Mouse (Mus musculus) CH12.LX (cell line): Measurements from ENCODE around the gene Eif4a3. TPM values are rescaled to one million over a fixed set of nuclear protein-coding genes. Genes with fewer than 3 reads are reported as not detected.

Experiments used
- DNase-seq: peaks from one replicate; pipeline ENCODE4 v3.0.0-alpha.2; 2013; ENCODE audit errors: extremely low read depth
- H3K27ac ChIP-seq: 2 replicates; pipeline ENCODE4 v1.5.1; 2012; ENCODE audit warnings: low read depth, mild to moderate bottlenecking, control low read depth, moderate library complexity; ENCODE audit not compliant: insufficient read depth
- H3K27me3 ChIP-seq: replicated peaks from 2 replicates; pipeline ENCODE3; 2012; ENCODE audit warnings: inconsistent platforms
- H3K36me3 ChIP-seq, 2 experiments: replicated peaks in 1 of 2; 2 replicates each; pipeline versions ENCODE3 to v1.6.1; 2012; ENCODE audit warnings: inconsistent platforms in 1 of 2, low read length in 1 of 2, mild to moderate bottlenecking in 1 of 2, mixed read lengths in 1 of 2, moderate library complexity in 1 of 2; ENCODE audit not compliant: control insufficient read depth in 1 of 2, insufficient read depth in 1 of 2
- H3K4me1 ChIP-seq, 2 experiments: 2 replicates each; pipeline ENCODE4 v1.6.1; 2012; ENCODE audit warnings: inconsistent platforms in 1 of 2, moderate library complexity in 1 of 2; ENCODE audit not compliant: insufficient read depth in 2 of 2, control insufficient read depth in 1 of 2
- H3K4me2 ChIP-seq: 2 replicates; pipeline ENCODE4 v1.6.1; 2012; ENCODE audit warnings: low read depth, mild to moderate bottlenecking, control low read depth; ENCODE audit not compliant: poor library complexity, insufficient read depth, severe bottlenecking
- H3K4me3 ChIP-seq, 3 experiments: fragments of 150-350 bp in 1 of 3; sonication (generic) in 1 of 3; replicated peaks in 1 of 3; 2 replicates each; pipeline versions ENCODE3 to v1.5.1; 2011 to 2012; ENCODE audit warnings: low read depth in 2 of 3, low read length in 2 of 3, mild to moderate bottlenecking in 2 of 3, moderate library complexity in 2 of 3, control low read depth in 1 of 3, improper control_type of control experiment in 1 of 3, inconsistent platforms in 1 of 3, mixed read lengths in 1 of 3; ENCODE audit not compliant: poor library complexity in 1 of 3
- H3K79me2 ChIP-seq: replicated peaks from 2 replicates; pipeline ENCODE4 v1.6.1; 2012; ENCODE audit warnings: mild to moderate bottlenecking, moderate library complexity; ENCODE audit not compliant: control insufficient read depth, poor library complexity, insufficient read depth, severe bottlenecking; ENCODE audit errors: extremely low read depth
- H3K9ac ChIP-seq: 2 replicates; pipeline ENCODE4 v1.6.1; 2012; ENCODE audit warnings: low read depth, mild to moderate bottlenecking, control low read depth, moderate library complexity; ENCODE audit not compliant: insufficient read depth
- H3K9me3 ChIP-seq: replicated peaks from 2 replicates; pipeline ENCODE3; 2012; ENCODE audit warnings: low read length, inconsistent platforms, mixed read lengths
- BHLHE40 ChIP-seq: IDR thresholded peaks from 2 replicates; pipeline ENCODE4 v1.6.1; 2011; ENCODE audit warnings: mild to moderate bottlenecking, low read depth, low read length, improper control_type of control experiment
- CTCF ChIP-seq, 2 experiments: IDR thresholded peaks in 1 of 2; conservative IDR thresholded peaks in 1 of 2; 2 replicates each; pipeline ENCODE4 v1.5.1; 2011 to 2012; ENCODE audit warnings: low read depth in 2 of 2, low read length in 2 of 2, improper control_type of control experiment in 1 of 2, inconsistent platforms in 1 of 2, mild to moderate bottlenecking in 1 of 2, moderate library complexity in 1 of 2
- E2F4 ChIP-seq: IDR thresholded peaks from 2 replicates; pipeline ENCODE4 v1.6.1; 2011; ENCODE audit warnings: low read depth, low read length, improper control_type of control experiment; ENCODE audit not compliant: insufficient replicate concordance
- ELF1 ChIP-seq: IDR thresholded peaks from 2 replicates; pipeline ENCODE4 v1.6.1; 2014; ENCODE audit warnings: low read depth, mild to moderate bottlenecking, inconsistent platforms, low read length, improper control_type of control experiment
- EP300 ChIP-seq: IDR thresholded peaks from 2 replicates; pipeline ENCODE4 v1.6.1; 2011; ENCODE audit warnings: low read length, improper control_type of control experiment
- ETS1 ChIP-seq: conservative IDR thresholded peaks from 2 replicates; pipeline ENCODE4 v1.6.1; 2012; ENCODE audit warnings: low read depth, mild to moderate bottlenecking, inconsistent platforms, low read length, improper control_type of control experiment, moderate library complexity
- GABPA ChIP-seq: IDR thresholded peaks from 2 replicates; pipeline ENCODE4 v1.6.1; 2012; ENCODE audit warnings: low read depth, low read length, improper control_type of control experiment, inconsistent platforms; ENCODE audit not compliant: insufficient replicate concordance
- HCFC1 ChIP-seq: IDR thresholded peaks from 2 replicates; pipeline ENCODE4 v1.6.1; 2012; ENCODE audit warnings: low read depth, mild to moderate bottlenecking, inconsistent platforms, low read length, improper control_type of control experiment
- KAT2A ChIP-seq: IDR thresholded peaks from 2 replicates; pipeline ENCODE4 v1.6.1; 2012; ENCODE audit warnings: low read length, improper control_type of control experiment, inconsistent platforms; ENCODE audit not compliant: insufficient replicate concordance
- MAX ChIP-seq: IDR thresholded peaks from 2 replicates; pipeline ENCODE4 v1.6.1; 2011; ENCODE audit warnings: low read length, improper control_type of control experiment
- MAZ ChIP-seq: IDR thresholded peaks from 2 replicates; pipeline ENCODE4 v1.6.1; 2012; ENCODE audit warnings: low read depth, mild to moderate bottlenecking, inconsistent platforms, low read length, improper control_type of control experiment, moderate library complexity
- MEF2A ChIP-seq: IDR thresholded peaks from 2 replicates; pipeline ENCODE4 v1.6.1; 2014; ENCODE audit warnings: low read depth, mild to moderate bottlenecking, inconsistent platforms, low read length, improper control_type of control experiment, borderline replicate concordance
- MYC ChIP-seq: IDR thresholded peaks from 2 replicates; pipeline ENCODE4 v1.6.1; 2011; ENCODE audit warnings: low read depth, mild to moderate bottlenecking, improper control_type of control experiment, low read length
- PAX5 ChIP-seq: IDR thresholded peaks from 2 replicates; pipeline ENCODE4 v1.6.1; 2012; ENCODE audit warnings: low read length, inconsistent platforms, mixed read lengths
- RAD21 ChIP-seq: IDR thresholded peaks from 2 replicates; pipeline ENCODE4 v1.6.1; 2011; ENCODE audit warnings: low read depth, mild to moderate bottlenecking, low read length, improper control_type of control experiment, moderate library complexity
- RCOR1 ChIP-seq: conservative IDR thresholded peaks from 2 replicates; pipeline ENCODE4 v1.6.1; 2012; ENCODE audit warnings: low read depth, mild to moderate bottlenecking, inconsistent platforms, low read length, improper control_type of control experiment
- SMC3 ChIP-seq: IDR thresholded peaks from 2 replicates; pipeline ENCODE4 v1.6.1; 2011; ENCODE audit warnings: low read depth, low read length, improper control_type of control experiment
- TBP ChIP-seq: conservative IDR thresholded peaks from 2 replicates; pipeline ENCODE4 v1.6.1; 2011; ENCODE audit warnings: low read depth, low read length, improper control_type of control experiment
- TCF12 ChIP-seq: IDR thresholded peaks from 2 replicates; pipeline ENCODE4 v1.6.1; 2014; ENCODE audit warnings: low read depth, mild to moderate bottlenecking, inconsistent platforms, low read length, improper control_type of control experiment
- UBTF ChIP-seq: IDR thresholded peaks from 2 replicates; pipeline ENCODE4 v1.6.1; 2012; ENCODE audit warnings: low read depth, mild to moderate bottlenecking, inconsistent platforms, low read length, improper control_type of control experiment, moderate library complexity
- USF1 ChIP-seq: IDR thresholded peaks from 2 replicates; pipeline ENCODE4 v1.6.1; 2014; ENCODE audit warnings: low read depth, mild to moderate bottlenecking, inconsistent platforms, low read length, improper control_type of control experiment
- USF2 ChIP-seq: conservative IDR thresholded peaks from 2 replicates; pipeline ENCODE4 v1.6.1; 2011; ENCODE audit warnings: low read depth, low read length, improper control_type of control experiment
- ZKSCAN1 ChIP-seq: IDR thresholded peaks from 2 replicates; pipeline ENCODE4 v1.6.1; 2012; ENCODE audit warnings: low read depth, inconsistent platforms, low read length, improper control_type of control experiment, borderline replicate concordance
- ZMIZ1 ChIP-seq: IDR thresholded peaks from 2 replicates; pipeline ENCODE4 v1.6.1; 2012; ENCODE audit warnings: low read depth, mild to moderate bottlenecking, inconsistent platforms, low read length, improper control_type of control experiment
- ZNF384 ChIP-seq: IDR thresholded peaks from 2 replicates; pipeline ENCODE4 v1.6.1; 2012; ENCODE audit warnings: low read depth, low read length, improper control_type of control experiment, inconsistent platforms
- dilution Hi-C: fragments of 300-500 bp; cut with MboI; formaldehyde crosslinking; loops from 2 replicates; pipeline ENCODE4 v1.14.3; 2020; ENCODE audit warnings: low sequenced_read_pairs; ENCODE audit not compliant: extremely low pct_unique_long_range_greater_than_20kb, extremely low pct_ligation_motif_present
- in situ Hi-C: fragments of 300-500 bp; cut with MboI; formaldehyde crosslinking; loops from 3 replicates; pipeline ENCODE4 v1.14.3; 2019; ENCODE audit warnings: low sequenced_read_pairs, low pct_ligation_motif_present, low pct_unique_long_range_greater_than_20kb, mixed read lengths
- polyA plus RNA-seq: library from polyadenylated mRNA; unstranded; fragments of >175 nt; gene quantifications from 2 replicates; pipeline ENCODE4 v1.2.1, GENCODE M21; 2012; ENCODE audit warnings: low read depth; ENCODE audit not compliant: insufficient read length
- total RNA-seq, 2 experiments: library from RNA; depleted of rRNA; stranded (reverse); fragments of 300-350 nt in 1 of 2; fragments of >200 nt in 1 of 2; gene quantifications; 2 replicates each; pipeline ENCODE4 v1.2.3; 2012 to 2014

The Eif4a3 gene
- total and polyA plus RNA-seq, 3 experiments, result 400 to 554 (median 402) TPM

GRCm38 (mm10) chr11:119304904-119305712, 5.2 kb upstream of the Eif4a3 start (continued):
- TF ChIP-seq E2F4, result no peak
- no peak for TF ChIP-seq MAX
- no peak for TF ChIP-seq UBTF
- TF ChIP-seq USF1, result no peak
- TF ChIP-seq MAZ, result no peak
- TF ChIP-seq MEF2A, result no peak
- no peak for TF ChIP-seq EP300
- TF ChIP-seq ZNF384, result no peak
- peak; percentile 81 to 91 for TF ChIP-seq CTCF (conservative IDR thresholded peaks at IDR 0.05 in 1 of 2, IDR thresholded peaks at IDR 0.05 in 1 of 2; ENCODE audit: low read depth in 2 of 2, low read length in 2 of 2)
- no peak for TF ChIP-seq HCFC1
- no peak for TF ChIP-seq GABPA

- DNase-seq, result no peak
- dilution Hi-C loops (no loop called here), in situ Hi-C loops (no loop called here)
- Histone ChIP-seq H3K27me3 (peaks cover 54% of the 10 kb centered on the region), H3K79me2 (peaks cover 36% of the 10 kb centered on the region), H3K27ac (no peak overlapping the region), H3K9me3 (no peaks in the 10 kb centered on the region), H3K4me2 (no peak overlapping the region; the same call in 1 of the 2 replicates), H3K4me3 (no peak overlapping the region), H3K4me1 (peaks cover 11 to 21% of the 10 kb centered on the region in 2 experiments), H3K36me3 (peaks cover 21 to 23% of the 10 kb centered on the region in 2 experiments), H3K9ac (no peak overlapping the region)
- TF ChIP-seq HCFC1, result no peak
- TF ChIP-seq E2F4, result no peak
- no peak for TF ChIP-seq RAD21
- no peak for TF ChIP-seq BHLHE40
- TF ChIP-seq USF2, result no peak
- TF ChIP-seq UBTF, result no peak
- TF ChIP-seq SMC3, result no peak
- no peak for TF ChIP-seq ELF1
- no peak for TF ChIP-seq MYC
- TF ChIP-seq TCF12, result no peak
- TF ChIP-seq ZKSCAN1, result no peak
- no peak for TF ChIP-seq RCOR1
- no peak for TF ChIP-seq PAX5
- TF ChIP-seq KAT2A, result no peak
- no peak for TF ChIP-seq MAX
- TF ChIP-seq MAZ, result no peak
- no peak for TF ChIP-seq ZMIZ1
- no peak for TF ChIP-seq TBP
- no peak for TF ChIP-seq ETS1
Observed at GRCm38 (mm10) chr11:119300986-119301385, 1.1 kb upstream of the Eif4a3 start.
